Mouse (Mus musculus) stomach, embryonic 14.5 days (tissue): Measurements from ENCODE around the gene Pcyt1a. TPM values are rescaled to one million over a fixed set of nuclear protein-coding genes. Genes with fewer than 3 reads are reported as not detected.

Experiments
- ATAC-seq: fragments of 200-750 bp; cut with Nextera tagmentation; 2 replicates; pipeline ENCODE4 v1.8.0; 2017; ENCODE audit warnings: low read depth, moderate TSS enrichment; ENCODE audit not compliant: insufficient number of reproducible peaks, insufficient read depth, low FRiP score
- H3K27ac ChIP-seq: fragments of 300-500 bp; sonication (generic); 2 replicates; pipeline ENCODE4 v1.5.1; 2014; ENCODE audit warnings: mild to moderate bottlenecking, low read length, moderate library complexity, mixed read lengths
- H3K27me3 ChIP-seq: fragments of 300-500 bp; sonication (generic); 2 replicates; pipeline ENCODE4 v1.6.1; 2014; ENCODE audit warnings: low read length, control low read depth, mixed read lengths; ENCODE audit not compliant: control insufficient read depth, insufficient read depth
- H3K36me3 ChIP-seq: fragments of 300-500 bp; sonication (generic); 2 replicates; pipeline ENCODE4 v1.6.1; 2014; ENCODE audit warnings: mild to moderate bottlenecking, control low read depth, low read length, moderate library complexity, mixed read lengths; ENCODE audit not compliant: control insufficient read depth, insufficient read depth
- H3K4me1 ChIP-seq: fragments of 300-500 bp; sonication (generic); 2 replicates; pipeline ENCODE4 v1.6.1; 2014; ENCODE audit warnings: low read length, control low read depth, mixed read lengths; ENCODE audit not compliant: control insufficient read depth, insufficient read depth
- H3K4me2 ChIP-seq: fragments of 300-500 bp; sonication (generic); replicated peaks from 2 replicates; pipeline ENCODE4 v1.6.1; 2014; ENCODE audit warnings: low read depth, low read length, control low read depth
- H3K4me3 ChIP-seq: fragments of 300-500 bp; sonication (generic); 2 replicates; pipeline ENCODE4 v1.5.1; 2014; ENCODE audit warnings: low read depth, low read length, control low read depth
- H3K9ac ChIP-seq: fragments of 300-500 bp; sonication (generic); replicated peaks from 2 replicates; pipeline ENCODE4 v1.6.1; 2014; ENCODE audit warnings: low read depth, mild to moderate bottlenecking, control low read depth, low read length, moderate library complexity, mixed read lengths
- H3K9me3 ChIP-seq: fragments of 300-500 bp; sonication (generic); 2 replicates; pipeline ENCODE4 v1.6.1; 2016; ENCODE audit warnings: low read depth, low read length, control low read depth; ENCODE audit not compliant: control insufficient read depth
- WGBS: fragments of 180-500 bp; shearing (Covaris S2); extraction: QIAGEN DNeasy Blood & Tissue Kit; methylation state at CpG from one replicate; pipeline ENCODE4 v1.1.7; 2014; 5-methylcytosine and 5-hydroxymethylcytosine counted together
- polyA plus RNA-seq: library from polyadenylated mRNA; unstranded; fragments of >200 nt; fragmentation: Nextera tagmentation; extraction: Ambion mirVana; gene quantifications from 2 replicates; pipeline ENCODE4 v1.2.1, GENCODE M21; 2014

Gene Pcyt1a
- polyA plus RNA-seq: 40.3 and 44.3 TPM in 2 replicates

- peak; percentile 97 for ATAC-seq
- Histone ChIP-seq H3K4me3 (peak within 1 kb of the TSS; percentile 77), H3K9me3 (no peaks in the 10 kb centered on the region), H3K9ac (peak within 1 kb of the TSS; percentile 57), H3K27me3 (no peaks in the 10 kb centered on the region), H3K4me2 (peak within 1 kb of the TSS; percentile 86), H3K4me1 (peaks cover 9% of the 10 kb centered on the region; the same call in 1 of the 2 replicates), H3K36me3 (no peaks in the 10 kb centered on the region), H3K27ac (peak within 1 kb of the TSS; percentile 82)
- under 1% methylated on average over 54 of the region's 54 CpGs for WGBS
Measured at GRCm38 (mm10) chr16:32430474-32431046, at the start of gene Pcyt1a. Gene Pcyt1a, plus strand, starts transcription at chr16:32430921.

GRCm38 (mm10) chr16:32382901-32383300, 47.8 kb upstream of the Pcyt1a start:
- H3K27ac ChIP-seq: no peak overlapping the region
- ATAC-seq: no peak
- no peaks in the 10 kb centered on the region for H3K9me3 ChIP-seq
- no peaks in the 10 kb centered on the region for H3K27me3 ChIP-seq
- no peak overlapping the region for H3K9ac ChIP-seq
- peaks cover 68% of the 10 kb centered on the region for H3K36me3 ChIP-seq
- H3K4me1 ChIP-seq: no peaks in the 10 kb centered on the region
- H3K4me2 ChIP-seq: no peak overlapping the region
- no peak overlapping the region for H3K4me3 ChIP-seq

- Histone ChIP-seq H3K4me1 (no peaks in the 10 kb centered on the region), H3K4me3 (no peak overlapping the region), H3K9me3 (no peaks in the 10 kb centered on the region), H3K4me2 (no peak overlapping the region), H3K36me3 (peaks cover 53% of the 10 kb centered on the region), H3K27ac (no peak overlapping the region), H3K27me3 (no peaks in the 10 kb centered on the region), H3K9ac (no peak overlapping the region)
- 78% methylated on average over 2 of the region's 2 CpGs for WGBS
- no peak for ATAC-seq
Measured at GRCm38 (mm10) chr16:32384885-32385284, 45.8 kb upstream of the Pcyt1a start.

- ATAC-seq: no peak
- 81% methylated on average over 3 of the region's 3 CpGs for WGBS
- peaks cover 48% of the 10 kb centered on the region for H3K36me3 ChIP-seq
Measured at GRCm38 (mm10) chr16:32386826-32387225, 43.9 kb upstream of the Pcyt1a start.

GRCm38 (mm10) chr16:32389049-32389448, 41.7 kb upstream of the Pcyt1a start:
- no peaks in the 10 kb centered on the region for H3K4me1 ChIP-seq
- no peak for ATAC-seq
- H3K9ac ChIP-seq: no peak overlapping the region
- H3K36me3 ChIP-seq: peaks cover 32% of the 10 kb centered on the region
- no peak overlapping the region for H3K4me3 ChIP-seq
- H3K4me2 ChIP-seq: no peak overlapping the region
- H3K27me3 ChIP-seq: no peaks in the 10 kb centered on the region
- no peaks in the 10 kb centered on the region for H3K9me3 ChIP-seq
- H3K27ac ChIP-seq: no peak overlapping the region

More at GRCm38 (mm10) chr16:32386826-32387225, 43.9 kb upstream of the Pcyt1a start:
- H3K4me1 ChIP-seq: no peaks in the 10 kb centered on the region
- no peak overlapping the region for H3K27ac ChIP-seq
- no peak overlapping the region for H3K4me3 ChIP-seq
- H3K9ac ChIP-seq: no peak overlapping the region
- no peak overlapping the region for H3K4me2 ChIP-seq
- H3K9me3 ChIP-seq: no peaks in the 10 kb centered on the region
- no peaks in the 10 kb centered on the region for H3K27me3 ChIP-seq

GRCm38 (mm10) chr16:32389841-32390240, 40.9 kb upstream of the Pcyt1a start:
- H3K27me3 ChIP-seq: no peaks in the 10 kb centered on the region
- no peak overlapping the region for H3K27ac ChIP-seq
- H3K4me2 ChIP-seq: no peak overlapping the region
- H3K9me3 ChIP-seq: no peaks in the 10 kb centered on the region
- no peak overlapping the region for H3K9ac ChIP-seq
- peaks cover 29% of the 10 kb centered on the region for H3K36me3 ChIP-seq
- no peak for ATAC-seq
- H3K4me1 ChIP-seq: no peaks in the 10 kb centered on the region
- no peak overlapping the region for H3K4me3 ChIP-seq
- 76% methylated on average over 3 of the region's 3 CpGs for WGBS

GRCm38 (mm10) chr16:32390882-32391281, 39.8 kb upstream of the Pcyt1a start:
- H3K4me2 ChIP-seq: no peak overlapping the region
- H3K27me3 ChIP-seq: no peaks in the 10 kb centered on the region
- no peaks in the 10 kb centered on the region for H3K4me1 ChIP-seq
- no peaks in the 10 kb centered on the region for H3K9me3 ChIP-seq
- WGBS: 96% methylated on average over 3 of the region's 3 CpGs
- H3K36me3 ChIP-seq: peaks cover 20% of the 10 kb centered on the region
- no peak overlapping the region for H3K4me3 ChIP-seq
- H3K27ac ChIP-seq: no peak overlapping the region
- ATAC-seq: no peak
- no peak overlapping the region for H3K9ac ChIP-seq

GRCm38 (mm10) chr16:32395679-32396540, 34.8 kb upstream of the Pcyt1a start:
- WGBS: 67% methylated on average over 6 of the region's 6 CpGs
- H3K27ac ChIP-seq: peak overlapping the region; percentile 61
- peaks cover 11% of the 10 kb centered on the region for H3K36me3 ChIP-seq
- no peak overlapping the region for H3K4me3 ChIP-seq
- H3K27me3 ChIP-seq: no peaks in the 10 kb centered on the region
- peaks cover 3% of the 10 kb centered on the region; the same call in 1 of the 2 replicates for H3K4me1 ChIP-seq
- H3K9ac ChIP-seq: no peak overlapping the region
- H3K4me2 ChIP-seq: no peak overlapping the region
- 0 out of 2 replicates have a peak, but pooled peaks have one; percentile 18 for ATAC-seq
- H3K9me3 ChIP-seq: no peaks in the 10 kb centered on the region
